Mouse (Mus musculus): ENCODE data around the gene Bcas2. TPM values are rescaled to one million over a fixed set of nuclear protein-coding genes. Genes with fewer than 3 reads are reported as not detected.
"Not testable (repeated sequence)": the region's sequence is repeated elsewhere in the genome, so short reads cannot be mapped to it uniquely, and the experiment has no call there.

Bcas2 gene
- polyA plus RNA-seq, 1 experiment from 2014 or later: 272 TPM

DNA sequence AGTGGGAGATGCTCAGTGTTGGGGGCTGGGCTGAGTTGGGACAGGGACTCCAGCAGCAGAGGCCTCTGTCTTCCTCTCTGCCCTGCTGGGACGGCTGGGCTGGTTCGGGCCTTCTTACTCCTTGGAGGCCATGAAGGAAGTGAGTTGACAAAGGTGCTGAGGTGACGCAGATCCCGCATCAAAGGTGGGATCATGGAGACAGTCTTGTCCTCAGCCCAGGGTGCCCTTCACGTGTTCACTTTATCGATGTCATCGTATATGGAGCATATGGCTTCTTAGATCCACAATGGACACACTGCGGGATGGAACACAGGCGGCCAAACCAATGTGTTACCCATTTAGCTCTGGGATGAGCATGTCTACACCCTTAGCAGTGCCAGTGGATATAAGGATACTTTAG, 8.1 kb downstream of the Bcas2 start:
- DNase-seq (ENCODE audit: low spot score) (no peak), ATAC-seq (replicated peaks; ENCODE audit: low FRiP score) (no peak)
- H3K4me1 ChIP-seq (replicated peaks; ENCODE audit: control insufficient read depth, insufficient read depth, low read length): no peaks in the 10 kb centered on the region
- H3K36me3 ChIP-seq (ENCODE audit: control insufficient read depth, insufficient read depth, low read length): peaks cover 7% of the 10 kb centered on the region; the same call in 1 of the 2 replicates
- no peak overlapping the region for H3K4me2 ChIP-seq (ENCODE audit: low read depth, low read length, severe bottlenecking)
- H3K4me3 ChIP-seq (ENCODE audit: low read depth, low read length): no peak overlapping the region
- no peaks in the 10 kb centered on the region for H3K9me3 ChIP-seq (ENCODE audit: control insufficient read depth, low read length)
- no peak overlapping the region for H3K27ac ChIP-seq (ENCODE audit: low read depth, low read length)
- H3K27me3 ChIP-seq (ENCODE audit: control insufficient read depth, insufficient read depth, low read length): no peaks in the 10 kb centered on the region
- 93% methylated on average over 9 of the region's 9 CpGs for WGBS
- H3K9ac ChIP-seq (ENCODE audit: low read length): no peak overlapping the region

DNA sequence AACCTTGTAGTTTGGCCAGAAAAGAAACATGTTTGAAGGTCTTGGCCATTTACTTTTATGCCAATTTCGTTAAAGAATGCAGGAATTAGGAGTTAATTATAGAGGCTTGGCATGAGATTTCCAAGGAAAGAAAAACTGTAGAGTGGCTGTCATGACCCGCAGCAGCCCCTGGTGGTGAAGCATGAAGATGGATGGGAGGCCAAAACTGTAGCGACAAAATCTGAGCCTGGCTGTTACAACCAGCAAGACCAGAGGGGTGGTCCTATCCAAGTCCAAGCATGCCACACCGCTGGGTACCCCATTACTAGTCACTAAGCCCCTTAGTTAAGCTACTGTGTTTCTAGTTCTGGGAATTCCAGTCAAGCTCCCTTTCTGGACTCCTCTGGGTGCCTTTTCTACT, 9.7 kb downstream of the Bcas2 start:
- Histone ChIP-seq H3K4me3 (ENCODE audit: low read depth, low read length) (no peak overlapping the region), H3K9ac (ENCODE audit: low read length) (no peak overlapping the region), H3K9me3 (ENCODE audit: control insufficient read depth, low read length) (no peaks in the 10 kb centered on the region), H3K27ac (ENCODE audit: low read depth, low read length) (no peak overlapping the region), H3K4me1 (replicated peaks; ENCODE audit: control insufficient read depth, insufficient read depth, low read length) (no peaks in the 10 kb centered on the region), H3K27me3 (ENCODE audit: control insufficient read depth, insufficient read depth, low read length) (no peaks in the 10 kb centered on the region), H3K36me3 (ENCODE audit: control insufficient read depth, insufficient read depth, low read length) (peaks cover 4% of the 10 kb centered on the region; the same call in 1 of the 2 replicates), H3K4me2 (ENCODE audit: low read depth, low read length, severe bottlenecking) (no peak overlapping the region)
- WGBS: 62% methylated on average over 4 of the region's 4 CpGs
- DNase-seq (ENCODE audit: low spot score) (no peak), ATAC-seq (replicated peaks; ENCODE audit: low FRiP score) (no peak)

DNA sequence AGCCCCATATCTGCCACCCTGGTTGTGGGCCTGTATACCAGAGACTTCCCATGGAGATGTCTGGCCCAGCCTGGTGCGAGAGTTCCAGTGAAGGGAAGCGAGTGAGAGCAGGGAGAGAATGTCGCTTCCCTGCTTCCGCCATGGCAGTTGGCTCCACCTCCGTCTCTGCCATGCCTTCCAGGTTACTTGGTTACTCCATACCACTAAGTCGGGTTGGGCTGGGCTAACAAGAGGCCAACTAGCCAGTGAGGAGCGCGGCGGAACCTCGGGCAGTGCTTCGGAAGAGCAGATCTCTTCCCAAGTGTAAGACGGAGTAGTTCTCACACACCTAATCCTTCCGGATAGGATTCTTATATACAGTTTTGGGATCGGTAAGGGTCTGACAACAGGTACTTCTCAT, 11.4 kb downstream of the Bcas2 start:
- 83% methylated on average over 14 of the region's 14 CpGs for WGBS
- no peak overlapping the region for H3K4me3 ChIP-seq (ENCODE audit: low read depth, low read length)
- H3K27me3 ChIP-seq (ENCODE audit: control insufficient read depth, insufficient read depth, low read length): no peaks in the 10 kb centered on the region
- H3K36me3 ChIP-seq (ENCODE audit: control insufficient read depth, insufficient read depth, low read length): peaks cover 1% of the 10 kb centered on the region; the same call in 1 of the 2 replicates
- H3K9ac ChIP-seq (ENCODE audit: low read length): no peak overlapping the region
- no peaks in the 10 kb centered on the region for H3K9me3 ChIP-seq (ENCODE audit: control insufficient read depth, low read length)
- DNase-seq (ENCODE audit: low spot score): no peak
- H3K4me2 ChIP-seq (ENCODE audit: low read depth, low read length, severe bottlenecking): no peak overlapping the region
- ATAC-seq (replicated peaks; ENCODE audit: low FRiP score): no peak
- no peaks in the 10 kb centered on the region for H3K4me1 ChIP-seq (replicated peaks; ENCODE audit: control insufficient read depth, insufficient read depth, low read length)
- H3K27ac ChIP-seq (ENCODE audit: low read depth, low read length): no peak overlapping the region

DNA sequence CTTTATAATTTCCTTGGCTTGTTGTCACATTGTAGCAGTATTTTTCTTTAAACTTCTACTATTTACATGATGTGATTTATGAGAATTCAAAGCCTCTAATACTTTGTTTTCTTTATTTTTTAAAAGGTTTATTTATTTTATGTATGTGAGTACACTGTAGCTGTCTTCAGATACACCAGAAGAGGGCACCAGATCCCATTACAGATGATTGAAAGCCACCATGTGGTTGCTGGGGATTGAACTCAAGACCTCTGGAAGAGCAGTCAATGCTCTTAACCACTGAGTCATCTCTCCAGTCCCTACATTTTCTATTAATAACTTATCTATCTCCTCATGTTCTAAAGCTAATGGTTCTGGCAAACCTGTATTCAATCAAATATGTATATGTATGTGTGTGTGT, 13.0 kb downstream of the Bcas2 start:
- H3K27ac ChIP-seq (ENCODE audit: low read depth, low read length); H3K4me3 ChIP-seq (ENCODE audit: low read depth, low read length); DNase-seq (ENCODE audit: low spot score); H3K27me3 ChIP-seq (ENCODE audit: control insufficient read depth, insufficient read depth, low read length); H3K4me1 ChIP-seq (replicated peaks; ENCODE audit: control insufficient read depth, insufficient read depth, low read length); H3K36me3 ChIP-seq (ENCODE audit: control insufficient read depth, insufficient read depth, low read length); H3K9ac ChIP-seq (ENCODE audit: low read length); H3K9me3 ChIP-seq (ENCODE audit: control insufficient read depth, low read length); H3K4me2 ChIP-seq (ENCODE audit: low read depth, low read length, severe bottlenecking); ATAC-seq (replicated peaks; ENCODE audit: low FRiP score): not testable (repeated sequence)

DNA sequence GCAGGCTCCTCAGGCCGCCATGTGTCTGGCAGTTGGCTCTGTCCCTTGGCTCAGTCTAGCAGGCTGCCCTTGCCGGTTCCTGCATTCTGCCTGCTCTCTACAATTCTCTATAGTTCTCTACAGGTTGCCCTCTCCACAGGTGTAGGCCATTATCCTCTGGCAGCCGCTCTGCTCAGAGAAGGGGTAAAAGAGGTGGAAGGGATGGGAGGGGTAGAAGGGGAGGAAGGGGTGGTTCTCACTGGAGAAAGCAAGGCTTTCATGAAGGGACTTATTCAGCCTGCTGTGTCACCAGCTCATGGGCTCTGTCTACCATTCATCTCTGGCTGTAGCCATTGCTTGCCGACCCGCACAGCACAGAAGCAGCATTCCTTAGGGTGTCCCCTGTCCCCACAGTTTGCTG, 17.0 kb downstream of the Bcas2 start:
- no peak overlapping the region for H3K4me3 ChIP-seq (ENCODE audit: low read depth, low read length)
- 57% methylated on average over 5 of the region's 5 CpGs for WGBS

DNA sequence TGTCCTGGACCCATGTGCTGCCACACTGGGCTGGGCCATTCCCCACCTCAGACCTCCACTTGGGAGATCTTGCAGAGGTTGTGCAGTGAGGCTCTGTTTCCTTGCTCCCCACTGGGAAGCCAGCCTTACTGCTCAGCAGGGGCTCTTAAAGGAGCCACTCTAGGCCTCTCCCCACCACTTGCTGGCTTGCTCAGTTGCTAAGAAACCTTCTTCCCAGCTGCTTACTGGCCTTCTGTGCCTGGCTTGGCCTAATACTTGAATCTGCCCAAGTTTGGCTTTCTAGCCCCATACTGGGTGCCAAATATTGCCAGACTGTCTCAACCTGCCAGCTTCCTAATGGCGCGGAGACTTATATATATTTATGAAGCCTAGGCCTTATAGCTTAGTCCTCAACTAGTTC, 17.4 kb downstream of the Bcas2 start:
- no peaks in the 10 kb centered on the region for H3K36me3 ChIP-seq (ENCODE audit: control insufficient read depth, insufficient read depth, low read length)
- ATAC-seq (replicated peaks; ENCODE audit: low FRiP score): no peak
- H3K9ac ChIP-seq (ENCODE audit: low read length): no peak overlapping the region
- DNase-seq (ENCODE audit: low spot score): no peak
- H3K4me2 ChIP-seq (ENCODE audit: low read depth, low read length, severe bottlenecking): no peak overlapping the region
- no peak overlapping the region for H3K4me3 ChIP-seq (ENCODE audit: low read depth, low read length)
- H3K9me3 ChIP-seq (ENCODE audit: control insufficient read depth, low read length): no peaks in the 10 kb centered on the region; the same call in 1 of the 2 replicates
- WGBS: 100% methylated on average over 2 of the region's 2 CpGs
- no peak overlapping the region for H3K27ac ChIP-seq (ENCODE audit: low read depth, low read length)
- no peaks in the 10 kb centered on the region for H3K27me3 ChIP-seq (ENCODE audit: control insufficient read depth, insufficient read depth, low read length)
- H3K4me1 ChIP-seq (replicated peaks; ENCODE audit: control insufficient read depth, insufficient read depth, low read length): no peaks in the 10 kb centered on the region

More for the DNA sequence above, 17.0 kb downstream of the Bcas2 start:
- Histone ChIP-seq H3K4me1 (replicated peaks; ENCODE audit: control insufficient read depth, insufficient read depth, low read length) (no peaks in the 10 kb centered on the region), H3K9me3 (ENCODE audit: control insufficient read depth, low read length) (no peaks in the 10 kb centered on the region; the same call in 1 of the 2 replicates), H3K36me3 (ENCODE audit: control insufficient read depth, insufficient read depth, low read length) (no peaks in the 10 kb centered on the region), H3K27me3 (ENCODE audit: control insufficient read depth, insufficient read depth, low read length) (no peaks in the 10 kb centered on the region), H3K4me2 (ENCODE audit: low read depth, low read length, severe bottlenecking) (no peak overlapping the region), H3K27ac (ENCODE audit: low read depth, low read length) (no peak overlapping the region), H3K9ac (ENCODE audit: low read length) (no peak overlapping the region)
- no peak for DNase-seq (ENCODE audit: low spot score)
- no peak for ATAC-seq (replicated peaks; ENCODE audit: low FRiP score)

DNA sequence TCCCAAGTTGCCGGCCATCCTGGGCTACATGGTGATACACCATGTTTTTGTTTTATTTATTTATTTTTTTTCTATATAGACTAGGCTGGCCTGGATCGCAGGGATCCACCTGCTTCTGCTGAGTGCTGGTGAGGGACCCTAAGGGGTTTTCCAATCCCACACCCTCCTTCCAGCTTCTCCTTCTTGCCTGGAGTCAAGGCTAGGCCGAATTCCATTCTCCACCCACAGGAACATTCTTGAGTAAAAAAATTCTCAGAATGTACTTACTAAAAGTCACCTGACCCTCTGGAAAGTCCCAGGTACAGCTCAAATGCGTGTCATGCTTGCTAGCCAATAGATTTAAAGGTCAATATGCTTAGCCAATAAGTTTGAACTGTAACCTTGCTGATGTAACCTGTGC, 20.7 kb downstream of the Bcas2 start:
- 88% methylated on average over 4 of the region's 4 CpGs for WGBS

DNA sequence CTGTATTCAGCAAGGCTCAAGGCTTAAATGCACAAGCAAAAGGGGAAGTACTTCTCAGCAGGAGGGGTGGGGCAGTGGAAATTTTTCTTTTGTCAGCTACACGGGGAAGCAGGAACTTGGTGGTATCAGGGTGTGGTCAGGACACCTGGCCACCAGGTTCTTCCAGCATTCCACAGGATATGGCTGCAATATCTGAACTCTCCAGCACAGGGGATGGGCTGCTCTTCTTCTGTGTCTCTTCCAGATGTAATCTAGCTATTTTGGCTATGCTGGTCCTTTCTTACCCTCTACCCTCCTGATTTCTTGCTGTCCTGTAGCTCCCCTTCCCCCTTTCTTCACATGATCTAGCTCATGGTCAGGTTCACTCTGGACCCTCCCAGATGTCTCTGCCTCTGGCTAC, 21.7 kb downstream of the Bcas2 start:
- no peaks in the 10 kb centered on the region for H3K4me1 ChIP-seq (replicated peaks; ENCODE audit: control insufficient read depth, insufficient read depth, low read length)
- H3K36me3 ChIP-seq (ENCODE audit: control insufficient read depth, insufficient read depth, low read length): no peaks in the 10 kb centered on the region
- no peak for ATAC-seq (replicated peaks; ENCODE audit: low FRiP score)
- no peak overlapping the region for H3K4me2 ChIP-seq (ENCODE audit: low read depth, low read length, severe bottlenecking)
- 79% methylated on average over 1 of the region's 1 CpGs for WGBS
- no peak overlapping the region for H3K4me3 ChIP-seq (ENCODE audit: low read depth, low read length)
- no peak overlapping the region for H3K27ac ChIP-seq (ENCODE audit: low read depth, low read length)
- no peaks in the 10 kb centered on the region for H3K27me3 ChIP-seq (ENCODE audit: control insufficient read depth, insufficient read depth, low read length)
- no peaks in the 10 kb centered on the region; the same call in 1 of the 2 replicates for H3K9me3 ChIP-seq (ENCODE audit: control insufficient read depth, low read length)
- no peak for DNase-seq (ENCODE audit: low spot score)
- H3K9ac ChIP-seq (ENCODE audit: low read length): no peak overlapping the region

More for the DNA sequence above, 20.7 kb downstream of the Bcas2 start:
- no peak overlapping the region for H3K27ac ChIP-seq (ENCODE audit: low read depth, low read length)
- no peaks in the 10 kb centered on the region; the same call in 1 of the 2 replicates for H3K9me3 ChIP-seq (ENCODE audit: control insufficient read depth, low read length)
- H3K9ac ChIP-seq (ENCODE audit: low read length): no peak overlapping the region
- no peaks in the 10 kb centered on the region for H3K27me3 ChIP-seq (ENCODE audit: control insufficient read depth, insufficient read depth, low read length)
- DNase-seq (ENCODE audit: low spot score) (no peak), ATAC-seq (replicated peaks; ENCODE audit: low FRiP score) (no peak)
- H3K36me3 ChIP-seq (ENCODE audit: control insufficient read depth, insufficient read depth, low read length): no peaks in the 10 kb centered on the region
- H3K4me2 ChIP-seq (ENCODE audit: low read depth, low read length, severe bottlenecking): no peak overlapping the region
- no peaks in the 10 kb centered on the region for H3K4me1 ChIP-seq (replicated peaks; ENCODE audit: control insufficient read depth, insufficient read depth, low read length)
- H3K4me3 ChIP-seq (ENCODE audit: low read depth, low read length): no peak overlapping the region

DNA sequence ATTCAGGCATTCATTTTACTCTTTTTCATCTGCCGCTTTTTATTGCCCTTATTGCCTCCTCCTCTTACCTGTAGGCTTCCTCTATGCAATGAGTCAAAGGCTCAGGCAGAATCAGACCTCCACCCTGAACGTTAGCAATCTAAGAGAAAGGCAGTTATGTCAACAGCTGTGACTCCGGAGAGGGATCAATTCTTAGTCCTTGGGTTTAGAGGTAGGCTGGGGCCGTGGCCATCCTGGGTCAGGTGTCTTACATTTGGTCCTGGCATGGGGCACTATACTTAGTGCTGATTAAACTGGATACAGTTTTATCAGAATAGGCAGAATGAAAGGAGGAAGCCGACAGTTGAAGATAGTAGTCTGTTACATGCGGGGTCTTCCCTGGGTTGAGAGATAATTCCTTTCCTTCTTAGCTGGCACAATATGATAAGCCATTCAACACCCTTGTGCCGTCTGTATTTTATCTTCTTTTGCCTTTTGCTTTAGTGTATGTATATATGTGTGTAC, 24.9 kb downstream of the Bcas2 start:
- no peaks in the 10 kb centered on the region for H3K4me1 ChIP-seq (replicated peaks; ENCODE audit: control insufficient read depth, insufficient read depth, low read length)
- H3K4me3 ChIP-seq (ENCODE audit: low read depth, low read length): no peak overlapping the region
- DNase-seq (ENCODE audit: low spot score): no peak
- no peaks in the 10 kb centered on the region for H3K27me3 ChIP-seq (ENCODE audit: control insufficient read depth, insufficient read depth, low read length)
- 86% methylated on average over 7 of the region's 7 CpGs for WGBS
- H3K9me3 ChIP-seq (ENCODE audit: control insufficient read depth, low read length): no peaks in the 10 kb centered on the region; the same call in 1 of the 2 replicates
- no peak for ATAC-seq (replicated peaks; ENCODE audit: low FRiP score)
- H3K36me3 ChIP-seq (ENCODE audit: control insufficient read depth, insufficient read depth, low read length): no peaks in the 10 kb centered on the region
- no peak overlapping the region for H3K9ac ChIP-seq (ENCODE audit: low read length)
- no peak overlapping the region for H3K27ac ChIP-seq (ENCODE audit: low read depth, low read length)
- no peak overlapping the region for H3K4me2 ChIP-seq (ENCODE audit: low read depth, low read length, severe bottlenecking)
